Mouse (Mus musculus): ENCODE measurements around the gene Hbb-y. TPM values are rescaled to one million over a fixed set of nuclear protein-coding genes. Genes with fewer than 3 reads are reported as not detected.

Hbb-y gene
- polyA plus RNA-seq (2015; fragmentation: Nextera tagmentation; extraction: Ambion mirVana) = 0.38 and 0.54 TPM in 2 replicates

- Histone ChIP-seq H3K9ac (ENCODE audit: low read depth, low read length) (no peak within 1 kb of the TSS), H3K27me3 (ENCODE audit: insufficient read depth, low read length) (no peaks in the 10 kb centered on the region), H3K9me3 (replicated peaks; ENCODE audit: low read length) (no peaks in the 10 kb centered on the region), H3K4me2 (ENCODE audit: low read length) (no peak within 1 kb of the TSS), H3K27ac (no peak within 1 kb of the TSS), H3K36me3 (ENCODE audit: insufficient read depth, low read length) (no peaks in the 10 kb centered on the region), H3K4me1 (replicated peaks; ENCODE audit: insufficient read depth, low read length) (no peaks in the 10 kb centered on the region), H3K4me3 (replicated peaks; ENCODE audit: low read depth, low read length) (no peak within 1 kb of the TSS)
- WGBS = 56% methylated on average over 2 of the region's 2 CpGs
- ATAC-seq (replicated peaks; ENCODE audit: low FRiP score, low read depth) (no peak), DNase-seq (ENCODE audit: low spot score) (no peak)
- TF ChIP-seq CTCF (IDR thresholded peaks at IDR 0.05; ENCODE audit: low read depth) = no peak
These were observed at the start of gene Hbb-y for GRCm38 (mm10) chr7:103853090-103853489. TSS of gene Hbb-y (minus strand) at chr7:103853216.

GRCm38 (mm10) chr7:103894385-103894784 lies 41.4 kb upstream of the Hbb-y start, which contains the start of gene Olfr64:
TSS of gene Olfr64 (minus strand) at chr7:103894485.
- Histone ChIP-seq H3K4me2 (ENCODE audit: low read length) (no peak within 1 kb of the TSS), H3K4me3 (replicated peaks; ENCODE audit: low read depth, low read length) (no peak within 1 kb of the TSS), H3K27ac (no peak within 1 kb of the TSS), H3K9ac (ENCODE audit: low read depth, low read length) (no peak within 1 kb of the TSS), H3K36me3 (ENCODE audit: insufficient read depth, low read length) (no peaks in the 10 kb centered on the region), H3K9me3 (replicated peaks; ENCODE audit: low read length) (no peaks in the 10 kb centered on the region), H3K4me1 (replicated peaks; ENCODE audit: insufficient read depth, low read length) (no peaks in the 10 kb centered on the region), H3K27me3 (ENCODE audit: insufficient read depth, low read length) (no peaks in the 10 kb centered on the region)
- TF ChIP-seq CTCF (IDR thresholded peaks at IDR 0.05; ENCODE audit: low read depth) = no peak
- ATAC-seq (replicated peaks; ENCODE audit: low FRiP score, low read depth) = no peak
- no peak for DNase-seq (ENCODE audit: low spot score)
- 70% methylated on average over 1 of the region's 1 CpGs for WGBS

GRCm38 (mm10) chr7:103886152-103886551 lies 33.1 kb upstream of the Hbb-y start, which contains the start of gene Olfr66:
TSS of gene Olfr66 (minus strand) at chr7:103886252.
- ATAC-seq (replicated peaks; ENCODE audit: low FRiP score, low read depth) (no peak), DNase-seq (ENCODE audit: low spot score) (no peak)
- no peak for TF ChIP-seq CTCF (IDR thresholded peaks at IDR 0.05; ENCODE audit: low read depth)
- H3K4me1 ChIP-seq (replicated peaks; ENCODE audit: insufficient read depth, low read length) = no peaks in the 10 kb centered on the region
- H3K36me3 ChIP-seq (ENCODE audit: insufficient read depth, low read length) = no peaks in the 10 kb centered on the region
- no peaks in the 10 kb centered on the region for H3K27me3 ChIP-seq (ENCODE audit: insufficient read depth, low read length)
- H3K4me2 ChIP-seq (ENCODE audit: low read length) = no peak within 1 kb of the TSS
- H3K9me3 ChIP-seq (replicated peaks; ENCODE audit: low read length) = no peaks in the 10 kb centered on the region
- H3K27ac ChIP-seq = no peak within 1 kb of the TSS
- no peak within 1 kb of the TSS for H3K4me3 ChIP-seq (replicated peaks; ENCODE audit: low read depth, low read length)
- H3K9ac ChIP-seq (ENCODE audit: low read depth, low read length) = no peak within 1 kb of the TSS

- ATAC-seq (replicated peaks; ENCODE audit: low FRiP score, low read depth) = no peak
- 78% methylated on average over 2 of the region's 2 CpGs for WGBS
- H3K9me3 ChIP-seq (replicated peaks; ENCODE audit: low read length) = no peaks in the 10 kb centered on the region
- no peak for DNase-seq (ENCODE audit: low spot score)
- H3K4me2 ChIP-seq (ENCODE audit: low read length) = no peak overlapping the region
- H3K4me1 ChIP-seq (replicated peaks; ENCODE audit: insufficient read depth, low read length) = no peaks in the 10 kb centered on the region
- H3K27ac ChIP-seq = no peak overlapping the region
- H3K36me3 ChIP-seq (ENCODE audit: insufficient read depth, low read length) = no peaks in the 10 kb centered on the region
- no peak overlapping the region for H3K4me3 ChIP-seq (replicated peaks; ENCODE audit: low read depth, low read length)
- H3K9ac ChIP-seq (ENCODE audit: low read depth, low read length) = no peak overlapping the region
- TF ChIP-seq CTCF (IDR thresholded peaks at IDR 0.05; ENCODE audit: low read depth) = no peak
- no peaks in the 10 kb centered on the region for H3K27me3 ChIP-seq (ENCODE audit: insufficient read depth, low read length)
These were observed 24.1 kb upstream of the Hbb-y start for GRCm38 (mm10) chr7:103877093-103877492.

- ATAC-seq (replicated peaks; ENCODE audit: low FRiP score, low read depth) = no peak
These were observed 21.4 kb upstream of the Hbb-y start for GRCm38 (mm10) chr7:103874451-103874850.

GRCm38 (mm10) chr7:103873064-103873463 lies 20.0 kb upstream of the Hbb-y start:
- peak; percentile 61 for TF ChIP-seq CTCF (IDR thresholded peaks at IDR 0.05; ENCODE audit: low read depth)
- ATAC-seq (replicated peaks; ENCODE audit: low FRiP score, low read depth) = no peak
- no peak overlapping the region for H3K27ac ChIP-seq

More at GRCm38 (mm10) chr7:103874451-103874850, 21.4 kb upstream of the Hbb-y start:
- no peak overlapping the region for H3K4me2 ChIP-seq (ENCODE audit: low read length)
- TF ChIP-seq CTCF (IDR thresholded peaks at IDR 0.05; ENCODE audit: low read depth) = peak; percentile 30
- no peaks in the 10 kb centered on the region for H3K36me3 ChIP-seq (ENCODE audit: insufficient read depth, low read length)
- H3K9me3 ChIP-seq (replicated peaks; ENCODE audit: low read length) = no peaks in the 10 kb centered on the region
- H3K4me1 ChIP-seq (replicated peaks; ENCODE audit: insufficient read depth, low read length) = no peaks in the 10 kb centered on the region
- no peak overlapping the region for H3K4me3 ChIP-seq (replicated peaks; ENCODE audit: low read depth, low read length)
- no peak overlapping the region for H3K27ac ChIP-seq
- DNase-seq (ENCODE audit: low spot score) = peak; percentile 5
- 43% methylated on average over 5 of the region's 5 CpGs for WGBS
- no peak overlapping the region for H3K9ac ChIP-seq (ENCODE audit: low read depth, low read length)
- H3K27me3 ChIP-seq (ENCODE audit: insufficient read depth, low read length) = no peaks in the 10 kb centered on the region

GRCm38 (mm10) chr7:103870667-103871066 lies 17.7 kb upstream of the Hbb-y start:
- no peaks in the 10 kb centered on the region for H3K9me3 ChIP-seq (replicated peaks; ENCODE audit: low read length)
- H3K9ac ChIP-seq (ENCODE audit: low read depth, low read length) = no peak overlapping the region
- H3K27me3 ChIP-seq (ENCODE audit: insufficient read depth, low read length) = no peaks in the 10 kb centered on the region
- H3K36me3 ChIP-seq (ENCODE audit: insufficient read depth, low read length) = no peaks in the 10 kb centered on the region
- ATAC-seq (replicated peaks; ENCODE audit: low FRiP score, low read depth) = no peak
- H3K4me1 ChIP-seq (replicated peaks; ENCODE audit: insufficient read depth, low read length) = no peaks in the 10 kb centered on the region
- H3K4me2 ChIP-seq (ENCODE audit: low read length) = no peak overlapping the region
- no peak overlapping the region for H3K27ac ChIP-seq
- no peak overlapping the region for H3K4me3 ChIP-seq (replicated peaks; ENCODE audit: low read depth, low read length)
- TF ChIP-seq CTCF (IDR thresholded peaks at IDR 0.05; ENCODE audit: low read depth) = no peak
- no peak for DNase-seq (ENCODE audit: low spot score)

More at GRCm38 (mm10) chr7:103873064-103873463, 20.0 kb upstream of the Hbb-y start:
- no peak overlapping the region for H3K9ac ChIP-seq (ENCODE audit: low read depth, low read length)
- 0% methylated on average over 1 of the region's 1 CpGs for WGBS
- H3K4me1 ChIP-seq (replicated peaks; ENCODE audit: insufficient read depth, low read length) = no peaks in the 10 kb centered on the region
- no peaks in the 10 kb centered on the region for H3K9me3 ChIP-seq (replicated peaks; ENCODE audit: low read length)
- no peak overlapping the region for H3K4me3 ChIP-seq (replicated peaks; ENCODE audit: low read depth, low read length)
- no peaks in the 10 kb centered on the region for H3K36me3 ChIP-seq (ENCODE audit: insufficient read depth, low read length)
- DNase-seq (ENCODE audit: low spot score) = peak; percentile 14
- H3K27me3 ChIP-seq (ENCODE audit: insufficient read depth, low read length) = no peaks in the 10 kb centered on the region
- H3K4me2 ChIP-seq (ENCODE audit: low read length) = no peak overlapping the region
